In genomic region chr6:141221081-141221480, GRCm38 (mm10) we compare ENCODE assay signal across 22 mouse cellular contexts. TPM values are rescaled to one million over a fixed set of nuclear protein-coding genes. Genes with fewer than 3 reads are reported as not detected.
DNase-seq lines count a peak whose midpoint lies in the region; ATAC-seq and TF ChIP-seq lines count a peak whose summit lies in the region.
"Had no signal": no experiment of that assay in that cellular context is flagged by ENCODE, and none has a peak within 500 bp of the region (broad histone marks: within the 10 kb centered on the region; RNA-seq: fewer than 3 reads in every experiment).

No protein-coding gene starts in this region.

- no peaks in the 10 kb centered on the region for H3K79me2 ChIP-seq in liver, adult 2 months (ENCODE audit: control insufficient read depth, insufficient read depth, low read length)

- TF ChIP-seq CTCF in liver, adult 2 months (IDR thresholded peaks at IDR 0.05; ENCODE audit: low read depth, low read length) = no peak

- no peak overlapping the region for H3K9ac ChIP-seq in liver, adult 2 months (ENCODE audit: low read depth, low read length)
- H3K9ac ChIP-seq: embryonic facial prominence, embryonic 15.5 days; heart, embryonic 12.5 days; hindbrain, embryonic 15.5 days; limb, embryonic 15.5 days; liver, postnatal 0 days; neural tube, embryonic 15.5 days; stomach, embryonic 15.5 days had no signal

- no peak for ATAC-seq in megakaryocyte, adult 5-6 weeks (ENCODE audit: poor library complexity, severe bottlenecking)
- ATAC-seq: intestine, postnatal 0 days; liver, postnatal 0 days; midbrain, embryonic 16.5 days had no signal

- peak; percentile 58 for DNase-seq in liver, adult 2 months (ENCODE audit: extremely low read depth, low read depth, low spot score)
- no peak for DNase-seq in liver
- peak; percentile 68 for DNase-seq in cerebellum, adult 11-12 months
- DNase-seq in cerebellum, postnatal 10 days = peak; percentile 72 to 73
- no peak for DNase-seq in kidney, postnatal 36 days
- no peak for DNase-seq in urinary bladder, postnatal 14 days (ENCODE audit: low spot score)
- DNase-seq: adrenal gland, postnatal 25 days; heart, postnatal 14 days; liver, postnatal 0 days; lung, postnatal 10 days; right cerebral cortex, postnatal 25 days had no signal

- 66% methylated on average over 3 of the region's 3 CpGs for WGBS in liver, adult 2 months

- H3K27me3 ChIP-seq in liver, adult 2 months (ENCODE audit: control insufficient read depth, insufficient read depth, low read length) = no peaks in the 10 kb centered on the region
- H3K27me3 ChIP-seq: embryonic facial prominence, embryonic 15.5 days; heart, embryonic 12.5 days; hindbrain, embryonic 15.5 days; limb, embryonic 15.5 days; neural tube, embryonic 15.5 days; stomach, embryonic 15.5 days had no signal

- H3K36me3 ChIP-seq in liver, adult 2 months (ENCODE audit: control insufficient read depth, insufficient read depth, low read length) = no peaks in the 10 kb centered on the region
- H3K36me3 ChIP-seq: embryonic facial prominence, embryonic 15.5 days; heart, embryonic 12.5 days; hindbrain, embryonic 15.5 days; limb, embryonic 15.5 days; neural tube, embryonic 15.5 days; stomach, embryonic 15.5 days had no signal

- H3K4me1 ChIP-seq in liver, adult 2 months (ENCODE audit: control insufficient read depth, insufficient read depth, low read length) = no peaks in the 10 kb centered on the region
- H3K4me1 ChIP-seq: embryonic facial prominence, embryonic 15.5 days; heart, embryonic 12.5 days; hindbrain, embryonic 15.5 days; limb, embryonic 15.5 days; megakaryocyte, embryonic 14.5 days; neural tube, embryonic 15.5 days; stomach, embryonic 15.5 days had no signal

- no peak overlapping the region for H3K4me3 ChIP-seq in liver, adult 2 months (ENCODE audit: insufficient read depth, low read depth, low read length)
- H3K4me3 ChIP-seq: embryonic facial prominence, embryonic 15.5 days; heart, embryonic 12.5 days; hindbrain, embryonic 15.5 days; limb, embryonic 15.5 days; megakaryocyte, embryonic 14.5 days; neural tube, embryonic 15.5 days; stomach, embryonic 15.5 days had no signal

- TF ChIP-seq POLR2A in liver, adult 2 months (IDR thresholded peaks at IDR 0.05; ENCODE audit: extremely low read depth, insufficient read depth, low read length) = no peak

- H3K27ac ChIP-seq in liver, adult 2 months (replicated peaks; ENCODE audit: insufficient read depth, low read depth, low read length) = no peak overlapping the region
- H3K27ac ChIP-seq: embryonic facial prominence, embryonic 15.5 days; hindbrain, embryonic 15.5 days; limb, embryonic 15.5 days; neural tube, embryonic 15.5 days; stomach, embryonic 15.5 days had no signal

RNA-seq across cellular contexts. Expression of gene Pde3a, which starts 28.0 kb away (rescaled TPM):
- total RNA-seq in liver, adult 2 months (2014; rRNA removed) = 1.1 and 1.7 TPM in 2 replicates
- 0.44 and 0.62 TPM in 2 replicates for polyA plus RNA-seq in liver, adult 2 months (2012; rRNA removed)
- total RNA-seq in megakaryocyte, adult 5-6 weeks (2015) = not detected in 2 replicates
- total RNA-seq in megakaryocyte, adult 5-6 weeks (2017) = not detected in 2 replicates
- total RNA-seq: granulocyte monocyte progenitor cell, adult 5-6 weeks had no signal

Comparison
In these comparisons a context has a peak if more than half of its experiments do, and no peak if none do; other contexts are left out.
1. DNase-seq: peak in liver, adult 2 months (single experiment), cerebellum, adult 11-12 months (single experiment) and cerebellum, postnatal 10 days (2 of 2); none in liver (single experiment), kidney, postnatal 36 days (0 of 2) and urinary bladder, postnatal 14 days (single experiment).